Mouse (Mus musculus): Measurements from ENCODE around the gene Cd3e. TPM values are rescaled to one million over a fixed set of nuclear protein-coding genes. Genes with fewer than 3 reads are reported as not detected.

Cd3e gene
- not detected in 2 replicates for polyA plus RNA-seq (2016; fragmentation: Nextera tagmentation; extraction: Ambion mirVana)

GRCm38 (mm10) chr9:45009180-45010078, at the start of gene Cd3e:
TSS of gene Cd3e (minus strand) at chr9:45009627.
- H3K4me3 ChIP-seq = no peak within 1 kb of the TSS
- no peak within 1 kb of the TSS for H3K4me2 ChIP-seq (replicated peaks)
- 0 out of 2 replicates have a peak, but pooled peaks cover under 1% of the 10 kb centered on the region for H3K9me3 ChIP-seq
- no peaks in the 10 kb centered on the region for H3K27me3 ChIP-seq (replicated peaks)
- no peak within 1 kb of the TSS for H3K9ac ChIP-seq
- WGBS = 85% methylated on average over 19 of the region's 19 CpGs
- H3K27ac ChIP-seq = no peak within 1 kb of the TSS
- no peaks in the 10 kb centered on the region for H3K36me3 ChIP-seq
- no peak for ATAC-seq (ENCODE audit: low FRiP score, low read depth)
- H3K4me1 ChIP-seq = no peaks in the 10 kb centered on the region

GRCm38 (mm10) chr9:45058304-45058940, 49.0 kb upstream of the Cd3e start:
- 0 out of 2 replicates have a peak, but pooled peaks cover 3% of the 10 kb centered on the region for H3K4me1 ChIP-seq
- no peak overlapping the region for H3K4me3 ChIP-seq
- no peak for ATAC-seq (ENCODE audit: low FRiP score, low read depth)
- 0 out of 2 replicates have a peak, but pooled peaks cover 3% of the 10 kb centered on the region for H3K27me3 ChIP-seq (replicated peaks)
- H3K36me3 ChIP-seq = no peaks in the 10 kb centered on the region
- 57% methylated on average over 5 of the region's 5 CpGs for WGBS
- no peak overlapping the region for H3K27ac ChIP-seq
- H3K9ac ChIP-seq = no peak overlapping the region
- no peak overlapping the region for H3K4me2 ChIP-seq (replicated peaks)
- no peaks in the 10 kb centered on the region for H3K9me3 ChIP-seq

DNA sequence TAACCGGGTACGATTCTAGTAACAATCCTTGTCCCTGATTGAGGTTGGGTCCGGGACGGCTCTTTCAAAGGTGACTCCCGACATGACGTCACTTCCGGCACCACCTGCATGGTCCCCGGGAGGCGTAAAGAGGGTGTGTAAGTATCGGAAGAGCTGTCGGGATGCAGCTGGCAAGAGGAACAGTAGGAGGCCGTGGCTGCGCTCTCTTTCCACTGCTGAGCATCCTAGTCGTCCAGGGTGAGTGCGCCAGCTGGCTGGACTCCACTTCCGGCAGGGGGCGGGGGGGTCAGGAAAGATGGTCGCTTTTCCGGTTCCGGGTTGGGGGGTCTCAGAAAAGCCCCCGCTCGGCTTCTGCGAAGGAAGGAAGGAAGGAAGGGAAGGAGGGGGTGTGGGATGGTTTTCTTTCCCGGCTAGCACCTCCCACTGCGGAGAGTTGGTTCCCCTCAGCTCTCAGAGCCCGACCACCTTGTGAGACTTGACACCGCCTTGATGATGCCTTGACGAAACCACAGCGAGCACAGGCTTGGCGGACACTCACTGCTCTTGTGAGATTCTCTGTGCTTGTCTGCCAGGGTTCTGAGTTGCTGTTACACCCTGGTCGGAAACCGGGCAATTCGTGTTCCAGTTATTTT, 45.8 kb upstream of the Cd3e start, which contains the start of gene Mpzl3:
TSS of gene Mpzl3 (plus strand) at position 105 of the 632 bp plus-strand sequence.
- under 1% methylated on average over 33 of the region's 33 CpGs for WGBS
- H3K4me3 ChIP-seq = peak within 1 kb of the TSS; percentile 58
- no peaks in the 10 kb centered on the region for H3K36me3 ChIP-seq
- 0 out of 2 replicates have a peak, but pooled peaks cover 6% of the 10 kb centered on the region for H3K27me3 ChIP-seq (replicated peaks)
- peak within 1 kb of the TSS; percentile 95 for H3K27ac ChIP-seq
- ATAC-seq (ENCODE audit: low FRiP score, low read depth) = peak; percentile 97
- H3K4me2 ChIP-seq (replicated peaks) = peak within 1 kb of the TSS; percentile 59
- peak within 1 kb of the TSS; percentile 45 for H3K9ac ChIP-seq
- 0 out of 2 replicates have a peak, but pooled peaks cover 3% of the 10 kb centered on the region for H3K4me1 ChIP-seq
- H3K9me3 ChIP-seq = no peaks in the 10 kb centered on the region

GRCm38 (mm10) chr9:45050301-45050700, 40.9 kb upstream of the Cd3e start:
- 0 out of 2 replicates have a peak, but pooled peaks cover 5% of the 10 kb centered on the region for H3K27me3 ChIP-seq (replicated peaks)
- WGBS = 89% methylated on average over 2 of the region's 2 CpGs

DNA sequence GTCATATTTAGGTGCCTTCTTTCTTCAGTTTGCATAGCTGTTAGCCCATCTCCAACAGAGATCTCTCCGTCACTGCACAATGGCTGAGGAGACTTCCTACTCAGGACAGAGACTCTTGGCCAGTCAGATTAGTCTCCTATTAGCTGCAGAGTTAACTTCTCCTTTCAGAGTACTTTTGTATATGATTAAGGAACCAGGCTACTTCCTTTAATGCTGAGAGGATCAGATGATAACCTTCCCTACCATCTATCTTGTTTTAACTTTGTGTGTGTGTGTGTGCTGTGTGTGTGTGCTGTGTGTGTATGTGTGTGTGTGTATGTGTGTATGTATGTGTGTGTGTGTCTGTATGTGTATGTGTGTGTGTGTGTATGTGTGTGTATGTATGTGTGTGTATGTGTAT, 40.3 kb upstream of the Cd3e start:
- 0 out of 2 replicates have a peak, but pooled peaks cover 3% of the 10 kb centered on the region for H3K4me1 ChIP-seq
- no peak for ATAC-seq (ENCODE audit: low FRiP score, low read depth)
- no peak overlapping the region for H3K4me2 ChIP-seq (replicated peaks)
- no peak overlapping the region for H3K4me3 ChIP-seq
- no peak overlapping the region for H3K9ac ChIP-seq
- no peak overlapping the region for H3K27ac ChIP-seq
- peaks cover 5% of the 10 kb centered on the region; the same call in 1 of the 2 replicates for H3K27me3 ChIP-seq (replicated peaks)
- H3K9me3 ChIP-seq = no peaks in the 10 kb centered on the region
- 83% methylated on average over 1 of the region's 1 CpGs for WGBS
- H3K36me3 ChIP-seq = no peaks in the 10 kb centered on the region

More at GRCm38 (mm10) chr9:45050301-45050700, 40.9 kb upstream of the Cd3e start:
- Histone ChIP-seq H3K4me3 (no peak overlapping the region), H3K9ac (no peak overlapping the region), H3K36me3 (no peaks in the 10 kb centered on the region), H3K9me3 (no peaks in the 10 kb centered on the region), H3K4me1 (0 out of 2 replicates have a peak, but pooled peaks cover 3% of the 10 kb centered on the region), H3K27ac (no peak overlapping the region), H3K4me2 (replicated peaks) (no peak overlapping the region)
- no peak for ATAC-seq (ENCODE audit: low FRiP score, low read depth)

DNA sequence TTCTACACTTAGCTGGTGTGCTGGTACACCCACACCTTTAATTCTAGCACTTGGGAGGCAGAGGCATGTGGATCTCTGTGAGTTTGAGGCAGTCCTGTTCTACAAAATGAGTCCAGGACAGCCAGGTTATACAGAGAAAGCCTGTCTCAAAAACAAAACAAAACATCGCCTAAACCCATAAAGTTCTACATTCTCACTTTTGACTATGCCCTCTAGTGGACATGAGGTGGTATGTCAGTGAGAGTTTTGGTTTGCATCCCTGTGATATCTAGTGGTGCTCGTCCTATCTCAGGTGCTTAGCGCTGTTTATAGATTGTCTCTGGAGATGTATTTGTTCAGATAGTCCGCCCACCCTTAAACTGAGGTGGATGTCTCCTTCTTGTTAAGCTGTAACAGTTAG, 39.1 kb upstream of the Cd3e start:
- WGBS = 32% methylated on average over 4 of the region's 4 CpGs
- Histone ChIP-seq H3K9me3 (no peaks in the 10 kb centered on the region), H3K9ac (no peak overlapping the region), H3K27me3 (replicated peaks) (peaks cover 13% of the 10 kb centered on the region), H3K27ac (no peak overlapping the region), H3K4me2 (replicated peaks) (no peak overlapping the region), H3K36me3 (no peaks in the 10 kb centered on the region), H3K4me3 (no peak overlapping the region), H3K4me1 (no peaks in the 10 kb centered on the region)
- no peak for ATAC-seq (ENCODE audit: low FRiP score, low read depth)

GRCm38 (mm10) chr9:45046973-45047372, 37.5 kb upstream of the Cd3e start:
- ATAC-seq (ENCODE audit: low FRiP score, low read depth) = no peak
- Histone ChIP-seq H3K9ac (no peak overlapping the region), H3K27me3 (replicated peaks) (peaks cover 26% of the 10 kb centered on the region), H3K4me3 (no peak overlapping the region), H3K4me1 (no peaks in the 10 kb centered on the region), H3K27ac (no peak overlapping the region), H3K4me2 (replicated peaks) (no peak overlapping the region), H3K36me3 (no peaks in the 10 kb centered on the region), H3K9me3 (no peaks in the 10 kb centered on the region)
- WGBS = 91% methylated on average over 16 of the region's 16 CpGs

- Histone ChIP-seq H3K27me3 (replicated peaks) (peaks cover 45% of the 10 kb centered on the region), H3K4me1 (0 out of 2 replicates have a peak, but pooled peaks cover 5% of the 10 kb centered on the region), H3K4me3 (no peak overlapping the region), H3K9me3 (no peaks in the 10 kb centered on the region), H3K9ac (no peak overlapping the region), H3K36me3 (no peaks in the 10 kb centered on the region), H3K27ac (no peak overlapping the region), H3K4me2 (replicated peaks) (peak overlapping the region; percentile 40)
- WGBS = 1% methylated on average over 10 of the region's 10 CpGs
- ATAC-seq (ENCODE audit: low FRiP score, low read depth) = no peak
Observed at GRCm38 (mm10) chr9:45042947-45043346, 33.5 kb upstream of the Cd3e start.

GRCm38 (mm10) chr9:45042056-45042720, 32.8 kb upstream of the Cd3e start:
- ATAC-seq (ENCODE audit: low FRiP score, low read depth) = no peak
- 3% methylated on average over 20 of the region's 20 CpGs for WGBS
- no peaks in the 10 kb centered on the region for H3K9me3 ChIP-seq

GRCm38 (mm10) chr9:45041131-45041838, 31.9 kb upstream of the Cd3e start:
- Histone ChIP-seq H3K27ac (no peak overlapping the region), H3K9me3 (no peaks in the 10 kb centered on the region), H3K27me3 (replicated peaks) (peaks cover 45% of the 10 kb centered on the region), H3K9ac (no peak overlapping the region), H3K4me1 (0 out of 2 replicates have a peak, but pooled peaks cover 5% of the 10 kb centered on the region), H3K4me3 (no peak overlapping the region), H3K36me3 (no peaks in the 10 kb centered on the region), H3K4me2 (replicated peaks) (0 out of 2 replicates have a peak overlapping the region, but pooled peaks have one; percentile 16)
- ATAC-seq (ENCODE audit: low FRiP score, low read depth) = no peak
- 34% methylated on average over 17 of the region's 17 CpGs for WGBS

More at GRCm38 (mm10) chr9:45042056-45042720, 32.8 kb upstream of the Cd3e start:
- Histone ChIP-seq H3K27me3 (replicated peaks) (peaks cover 45% of the 10 kb centered on the region), H3K4me3 (no peak overlapping the region; the same call in 1 of the 2 replicates), H3K36me3 (no peaks in the 10 kb centered on the region), H3K4me1 (0 out of 2 replicates have a peak, but pooled peaks cover 5% of the 10 kb centered on the region), H3K4me2 (replicated peaks) (peak overlapping the region; percentile 40), H3K27ac (no peak overlapping the region), H3K9ac (no peak overlapping the region)
